Mouse (Mus musculus): ENCODE data around the gene Ppox. TPM values are rescaled to one million over a fixed set of nuclear protein-coding genes. Genes with fewer than 3 reads are reported as not detected.
"Not testable (repeated sequence)": the region's sequence is repeated elsewhere in the genome, so short reads cannot be mapped to it uniquely, and the experiment has no call there.

Gene Ppox
- polyA plus RNA-seq, 1 experiment from 2014 or later: 56.0 TPM

GRCm38 (mm10) chr1:171247453-171247841 lies 33.5 kb downstream of the Ppox start:
- peak overlapping the region; percentile 72 for H3K27ac ChIP-seq
- peak overlapping the region; percentile 68 for H3K4me3 ChIP-seq (replicated peaks)
- H3K4me1 ChIP-seq (replicated peaks): peaks cover 55% of the 10 kb centered on the region
- no peaks in the 10 kb centered on the region for H3K27me3 ChIP-seq
- WGBS: 16% methylated on average over 13 of the region's 13 CpGs
- peak overlapping the region; percentile 56 for H3K9ac ChIP-seq (replicated peaks)
- peaks cover 22% of the 10 kb centered on the region for H3K36me3 ChIP-seq
- ATAC-seq: peak; percentile 8
- no peaks in the 10 kb centered on the region for H3K9me3 ChIP-seq
- H3K4me2 ChIP-seq (replicated peaks): peak overlapping the region; percentile 80

- peak; percentile 92 for ATAC-seq
- H3K4me2 ChIP-seq (replicated peaks): peak overlapping the region; percentile 80
- peak overlapping the region; percentile 72 for H3K27ac ChIP-seq
- H3K27me3 ChIP-seq: no peaks in the 10 kb centered on the region
- H3K9me3 ChIP-seq: no peaks in the 10 kb centered on the region
- under 1% methylated on average over 41 of the region's 41 CpGs for WGBS
- peaks cover 50% of the 10 kb centered on the region for H3K4me1 ChIP-seq (replicated peaks)
- peaks cover 28% of the 10 kb centered on the region for H3K36me3 ChIP-seq
- peak overlapping the region; percentile 92 for H3K9ac ChIP-seq (replicated peaks)
- H3K4me3 ChIP-seq (replicated peaks): peak overlapping the region; percentile 68
Observed at GRCm38 (mm10) chr1:171246709-171247452, 34.1 kb downstream of the Ppox start.

GRCm38 (mm10) chr1:171245353-171245752 lies 35.6 kb downstream of the Ppox start:
- 95% methylated on average over 8 of the region's 8 CpGs for WGBS
- Histone ChIP-seq H3K4me1 (replicated peaks) (peaks cover 34% of the 10 kb centered on the region), H3K27me3 (no peaks in the 10 kb centered on the region), H3K36me3 (peaks cover 43% of the 10 kb centered on the region), H3K9me3 (no peaks in the 10 kb centered on the region), H3K4me2 (replicated peaks) (no peak overlapping the region), H3K27ac (no peak overlapping the region), H3K4me3 (replicated peaks) (peak overlapping the region; percentile 68; the same call in 1 of the 2 replicates), H3K9ac (replicated peaks) (no peak overlapping the region)
- no peak for ATAC-seq

- H3K27ac ChIP-seq; H3K27me3 ChIP-seq; H3K4me2 ChIP-seq (replicated peaks); H3K9me3 ChIP-seq; H3K4me3 ChIP-seq (replicated peaks); ATAC-seq; H3K9ac ChIP-seq (replicated peaks): not testable (repeated sequence)
- 88% methylated on average over 12 of the region's 12 CpGs for WGBS
- H3K4me1 ChIP-seq (replicated peaks): peaks cover 12% of the 10 kb centered on the region
- H3K36me3 ChIP-seq: peaks cover 76% of the 10 kb centered on the region
Observed at GRCm38 (mm10) chr1:171241952-171242351, 39.0 kb downstream of the Ppox start.

GRCm38 (mm10) chr1:171240911-171241310 lies 40.1 kb downstream of the Ppox start:
- WGBS: 93% methylated on average over 10 of the region's 10 CpGs
- H3K27ac ChIP-seq: no peak overlapping the region
- H3K9ac ChIP-seq (replicated peaks): no peak overlapping the region
- H3K4me3 ChIP-seq (replicated peaks): no peak overlapping the region
- ATAC-seq: no peak
- peaks cover 6% of the 10 kb centered on the region for H3K4me1 ChIP-seq (replicated peaks)
- peaks cover 86% of the 10 kb centered on the region for H3K36me3 ChIP-seq
- H3K9me3 ChIP-seq: no peaks in the 10 kb centered on the region
- no peaks in the 10 kb centered on the region for H3K27me3 ChIP-seq
- no peak overlapping the region for H3K4me2 ChIP-seq (replicated peaks)

GRCm38 (mm10) chr1:171239992-171240744 lies 40.8 kb downstream of the Ppox start:
- H3K9me3 ChIP-seq: no peaks in the 10 kb centered on the region
- no peak overlapping the region for H3K27ac ChIP-seq
- no peak for ATAC-seq
- H3K4me2 ChIP-seq (replicated peaks): no peak overlapping the region
- H3K36me3 ChIP-seq: peaks cover 92% of the 10 kb centered on the region
- no peak overlapping the region for H3K9ac ChIP-seq (replicated peaks)
- H3K4me1 ChIP-seq (replicated peaks): no peaks in the 10 kb centered on the region
- no peak overlapping the region for H3K4me3 ChIP-seq (replicated peaks)
- no peaks in the 10 kb centered on the region for H3K27me3 ChIP-seq
- WGBS: 82% methylated on average over 15 of the region's 15 CpGs

- H3K36me3 ChIP-seq: peaks cover 98% of the 10 kb centered on the region
- H3K9ac ChIP-seq (replicated peaks): no peak overlapping the region
- no peak overlapping the region for H3K27ac ChIP-seq
- H3K27me3 ChIP-seq: no peaks in the 10 kb centered on the region
- H3K9me3 ChIP-seq: no peaks in the 10 kb centered on the region
- no peak; the same call in 1 of the 2 replicates for ATAC-seq
- no peak overlapping the region for H3K4me2 ChIP-seq (replicated peaks)
- no peaks in the 10 kb centered on the region for H3K4me1 ChIP-seq (replicated peaks)
- H3K4me3 ChIP-seq (replicated peaks): no peak overlapping the region
- 69% methylated on average over 14 of the region's 14 CpGs for WGBS
Observed at GRCm38 (mm10) chr1:171238463-171238862, 42.5 kb downstream of the Ppox start.

- Histone ChIP-seq H3K4me1 (replicated peaks) (no peaks in the 10 kb centered on the region), H3K4me2 (replicated peaks) (no peak overlapping the region), H3K36me3 (peaks cover 89% of the 10 kb centered on the region), H3K9me3 (no peaks in the 10 kb centered on the region), H3K27ac (no peak overlapping the region), H3K27me3 (no peaks in the 10 kb centered on the region), H3K9ac (replicated peaks) (no peak overlapping the region), H3K4me3 (replicated peaks) (no peak overlapping the region)
- no peak for ATAC-seq
- 71% methylated on average over 6 of the region's 6 CpGs for WGBS
Observed at GRCm38 (mm10) chr1:171237438-171237837, 43.5 kb downstream of the Ppox start.

- H3K27me3 ChIP-seq: no peaks in the 10 kb centered on the region
- no peak for ATAC-seq
- no peaks in the 10 kb centered on the region for H3K4me1 ChIP-seq (replicated peaks)
- no peak overlapping the region for H3K27ac ChIP-seq
- H3K4me2 ChIP-seq (replicated peaks): no peak overlapping the region
- no peaks in the 10 kb centered on the region for H3K9me3 ChIP-seq
- peaks cover 73% of the 10 kb centered on the region for H3K36me3 ChIP-seq
- no peak overlapping the region for H3K4me3 ChIP-seq (replicated peaks)
- WGBS: 92% methylated on average over 4 of the region's 4 CpGs
- H3K9ac ChIP-seq (replicated peaks): no peak overlapping the region
Observed at GRCm38 (mm10) chr1:171235791-171236190, 45.2 kb downstream of the Ppox start.

GRCm38 (mm10) chr1:171234538-171234937 lies 46.4 kb downstream of the Ppox start:
- no peak overlapping the region for H3K4me3 ChIP-seq (replicated peaks)
- peaks cover 60% of the 10 kb centered on the region for H3K36me3 ChIP-seq
- H3K27ac ChIP-seq: no peak overlapping the region
- H3K9me3 ChIP-seq: no peaks in the 10 kb centered on the region
- no peaks in the 10 kb centered on the region for H3K27me3 ChIP-seq
- H3K4me2 ChIP-seq (replicated peaks): no peak overlapping the region
- no peaks in the 10 kb centered on the region for H3K4me1 ChIP-seq (replicated peaks)
- ATAC-seq: no peak
- H3K9ac ChIP-seq (replicated peaks): no peak overlapping the region
- 96% methylated on average over 4 of the region's 4 CpGs for WGBS

GRCm38 (mm10) chr1:171234126-171234525 lies 46.9 kb downstream of the Ppox start, which contains the start of gene Fcer1g:
TSS of gene Fcer1g (minus strand) at chr1:171234365.
- H3K4me3 ChIP-seq (replicated peaks): no peak within 1 kb of the TSS
- no peak within 1 kb of the TSS for H3K27ac ChIP-seq
- WGBS: 92% methylated on average over 14 of the region's 14 CpGs
- no peaks in the 10 kb centered on the region for H3K9me3 ChIP-seq
- no peak within 1 kb of the TSS for H3K9ac ChIP-seq (replicated peaks)
- no peak for ATAC-seq
- no peak within 1 kb of the TSS for H3K4me2 ChIP-seq (replicated peaks)
- peaks cover 57% of the 10 kb centered on the region for H3K36me3 ChIP-seq
- no peaks in the 10 kb centered on the region for H3K4me1 ChIP-seq (replicated peaks)
- no peaks in the 10 kb centered on the region for H3K27me3 ChIP-seq
